Mouse (Mus musculus) adrenal gland, postnatal 4 days (tissue): ENCODE data around the gene Ppp2r2d. TPM values are rescaled to one million over a fixed set of nuclear protein-coding genes. Genes with fewer than 3 reads are reported as not detected.

Source experiments
- DNase-seq, 2 experiments: peaks; one replicate each; pipeline ENCODE4 v3.0.0; 2021 to 2022; ENCODE audit warnings: low spot score in 2 of 2, mixed read lengths in 2 of 2
- total RNA-seq, 2 experiments: library from RNA; stranded (reverse); gene quantifications; 2 replicates each; pipeline ENCODE4 v1.2.3; 2021

The Ppp2r2d gene
- total RNA-seq, 2 experiments from 2014 or later = 64.3 to 69.6 TPM

DNA sequence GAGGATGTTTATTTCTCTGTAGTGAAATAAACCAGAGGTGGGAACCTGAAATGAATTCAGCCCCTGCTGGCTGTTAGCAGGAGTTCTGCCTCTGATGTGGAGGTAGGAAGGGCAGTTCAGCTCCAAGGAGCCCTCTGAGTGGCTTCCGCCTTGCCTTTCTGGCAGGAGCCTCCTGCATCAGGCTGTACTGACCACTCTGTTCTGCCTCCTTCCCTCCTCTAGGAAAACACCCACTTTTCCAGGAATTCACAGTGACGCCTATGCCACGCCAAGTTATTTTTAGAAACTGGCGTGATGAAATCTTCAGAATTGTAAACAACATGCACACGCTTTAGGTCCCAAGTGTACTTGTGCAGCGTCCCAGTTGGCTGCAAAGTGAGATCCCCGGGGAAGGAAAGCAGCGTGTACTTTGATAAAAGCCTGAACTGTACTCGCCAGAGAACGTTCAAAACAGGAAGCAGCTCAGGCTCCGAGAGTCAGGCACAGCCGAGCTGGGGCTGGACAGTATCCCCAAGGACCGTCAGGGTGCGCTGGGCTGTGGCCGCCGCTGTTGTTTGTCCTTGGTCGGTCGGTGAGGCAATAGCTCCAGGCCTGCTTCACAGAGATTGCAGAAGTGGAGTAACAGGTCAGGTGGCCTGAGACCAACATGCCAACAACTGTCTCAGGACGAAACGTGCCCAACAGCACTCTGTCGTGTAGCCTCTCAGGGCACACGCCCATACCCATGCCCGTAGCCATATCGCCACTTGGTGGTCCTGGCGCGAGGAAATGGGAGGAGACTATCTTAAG, 73.5 kb downstream of the Ppp2r2d start:
- DNase-seq = peak; percentile 20 to 73

DNA sequence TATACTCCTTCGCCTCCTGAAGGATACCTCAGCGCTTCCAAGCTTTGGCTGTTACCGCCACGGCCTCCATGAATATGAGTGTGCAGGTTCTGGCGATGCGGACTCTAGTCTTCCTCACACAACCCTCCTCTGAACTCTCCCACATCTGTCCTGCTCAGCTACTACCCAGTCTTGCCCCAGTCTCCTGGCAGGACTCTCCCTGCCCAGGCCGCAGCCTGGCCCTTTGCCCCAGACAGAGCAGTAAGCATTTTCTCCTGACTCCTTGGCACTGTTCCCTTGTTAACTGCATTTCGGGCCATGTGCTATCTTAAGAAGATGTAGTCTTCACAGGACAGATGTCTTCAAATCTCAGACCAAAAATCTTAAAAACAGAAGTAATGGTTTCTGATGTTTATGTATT, 75.7 kb downstream of the Ppp2r2d start:
- DNase-seq = no peak

DNA sequence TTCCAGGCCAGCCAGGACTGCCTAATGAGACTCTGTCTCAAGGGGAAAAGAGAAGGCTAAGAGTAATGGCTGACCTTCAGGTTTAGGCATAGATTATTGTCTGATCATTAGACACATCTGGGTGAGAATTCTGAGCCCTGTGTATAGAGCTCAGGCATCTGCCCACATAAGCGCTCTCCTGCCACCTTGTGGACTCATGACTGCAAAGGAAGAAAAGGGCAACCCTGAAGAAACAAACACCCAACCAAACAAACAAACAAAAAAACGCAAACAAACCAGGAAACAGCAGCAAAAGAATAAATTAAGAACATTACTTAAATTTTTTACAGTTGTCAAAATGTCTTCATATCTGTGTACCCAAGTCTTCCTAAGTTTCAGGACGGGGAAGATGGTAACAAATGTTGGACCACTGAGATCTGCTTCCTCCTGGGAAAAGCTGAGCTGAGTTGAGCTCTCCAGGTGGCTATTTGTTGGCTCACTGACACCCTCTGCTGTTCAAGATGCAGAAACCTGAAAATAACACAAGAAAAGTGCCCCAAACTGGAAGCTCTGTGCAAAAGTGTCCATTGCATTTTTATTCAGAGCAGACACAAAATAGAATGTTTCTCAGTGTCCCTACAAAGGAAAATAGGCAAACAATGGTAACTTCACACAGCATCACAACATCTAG, 78.0 kb downstream of the Ppp2r2d start:
- DNase-seq = no peak

DNA sequence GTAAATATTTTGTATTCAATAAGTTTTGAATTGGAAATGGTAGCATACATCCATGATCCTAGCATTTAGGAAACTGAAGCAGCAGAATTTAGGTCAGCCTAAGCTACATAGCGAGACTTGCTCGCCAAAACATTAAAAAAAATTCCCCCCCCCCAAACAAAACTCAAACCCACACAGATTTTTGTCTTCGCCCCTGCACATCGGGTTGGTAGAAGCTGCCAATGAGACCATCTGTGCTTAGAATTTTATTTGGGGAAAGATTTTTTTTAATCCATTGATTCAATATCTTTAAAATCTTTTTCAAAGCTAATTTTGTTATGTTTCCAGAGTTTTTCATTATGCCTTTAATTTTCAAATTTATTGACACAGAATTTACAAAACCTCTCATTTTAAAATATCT, 82.6 kb downstream of the Ppp2r2d start:
- no peak for DNase-seq

Other genes with a start within 250 kb of the Ppp2r2d start
- gene Mapk1ip1, start 194 bp downstream of the Ppp2r2d start, total RNA-seq = 10 to 100 TPM; 25.7 to 26.2 TPM
- gene Bnip3, start 63.4 kb downstream of the Ppp2r2d start, total RNA-seq = 100 to 1,000 TPM; 124 to 135 TPM
- 1 to 10 TPM; 3.5 to 5.0 TPM for gene Jakmip3, start 94.7 kb downstream of the Ppp2r2d start, total RNA-seq
- 1 to 10 TPM; 5.9 to 6.1 TPM for gene Dpysl4, start 239.9 kb downstream of the Ppp2r2d start, total RNA-seq